Mouse (Mus musculus) brain, embryonic 14.5 days (tissue): Measurements from ENCODE around the gene 4932438A13Rik.

Experiments
- CTCF ChIP-seq: fragments of 200-500 bp; IDR thresholded peaks from 2 replicates; pipeline ENCODE4 v1.5.1; 2012; ENCODE audit warnings: inconsistent platforms, mild to moderate bottlenecking, moderate library complexity, borderline replicate concordance; ENCODE audit not compliant: insufficient read depth, insufficient read length; ENCODE audit errors: extremely low read depth
- POLR2A ChIP-seq: fragments of 200-500 bp; IDR thresholded peaks from 2 replicates; pipeline ENCODE4 v1.6.1; 2012; ENCODE audit warnings: mild to moderate bottlenecking, inconsistent platforms, borderline replicate concordance; ENCODE audit not compliant: poor library complexity, insufficient read depth, insufficient read length, severe bottlenecking; ENCODE audit errors: extremely low read depth

DNA sequence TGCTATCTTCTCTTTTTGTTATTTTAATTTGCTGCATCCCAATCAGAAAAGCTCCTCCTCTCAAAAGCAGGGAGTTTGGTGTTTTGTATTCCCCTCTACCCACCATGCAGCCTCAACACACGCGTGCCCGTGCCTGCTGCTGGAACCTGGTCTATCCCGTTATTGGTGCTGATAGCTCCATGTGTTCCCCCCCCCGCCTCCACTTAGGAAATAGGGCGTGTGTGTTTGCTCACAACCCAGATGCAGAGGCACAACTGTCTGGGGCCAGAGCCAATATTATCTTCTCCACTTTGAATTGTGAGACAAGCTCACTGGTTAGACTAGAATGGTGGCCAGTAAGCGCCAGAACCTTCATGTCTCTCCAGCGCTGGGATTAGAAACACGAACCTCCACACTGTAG lies 41.9 kb upstream of the 4932438A13Rik start:
- TF ChIP-seq CTCF: no peak
- no peak for TF ChIP-seq POLR2A
